Mouse (Mus musculus): Measurements from ENCODE around the gene Paqr4.

- no peak for TF ChIP-seq POLR2A (IDR thresholded peaks at IDR 0.05; ENCODE audit: extremely low read depth, insufficient read depth, low read length)
- no peak for TF ChIP-seq CTCF (IDR thresholded peaks at IDR 0.05; ENCODE audit: extremely low read depth, insufficient read depth, low read length)
Measured at GRCm38 (mm10) chr17:23719455-23719854, 21.2 kb downstream of the Paqr4 start.

All from cortical plate, adult 2 months (tissue).